Mouse (Mus musculus) liver, embryonic 12.5 days (tissue): ENCODE data around the gene Vmn2r75. TPM values are rescaled to one million over a fixed set of nuclear protein-coding genes. Genes with fewer than 3 reads are reported as not detected.
"Not testable (repeated sequence)": the region's sequence is repeated elsewhere in the genome, so short reads cannot be mapped to it uniquely, and the experiment has no call there.

ENCODE experiments used
- ATAC-seq: fragments of 200-750 bp; cut with Nextera tagmentation; 2 replicates; pipeline ENCODE4 v1.8.0; 2017; ENCODE audit warnings: moderate number of reproducible peaks, mild to moderate bottlenecking, moderate library complexity
- H3K27ac ChIP-seq: fragments of 300-500 bp; sonication (generic); 2 replicates; pipeline ENCODE4 v1.5.1; 2016; ENCODE audit warnings: mild to moderate bottlenecking
- H3K27me3 ChIP-seq: fragments of 300-500 bp; sonication (generic); replicated peaks from 2 replicates; pipeline ENCODE4 v1.6.1; 2016; ENCODE audit warnings: mild to moderate bottlenecking, moderate library complexity
- H3K36me3 ChIP-seq: fragments of 300-500 bp; sonication (generic); 2 replicates; pipeline ENCODE4 v1.6.1; 2016; ENCODE audit warnings: mild to moderate bottlenecking, moderate library complexity
- H3K4me1 ChIP-seq: fragments of 300-500 bp; sonication (generic); 2 replicates; pipeline ENCODE4 v1.6.1; 2016
- H3K4me2 ChIP-seq: fragments of 300-500 bp; sonication (generic); 2 replicates; pipeline ENCODE4 v1.6.1; 2016; ENCODE audit warnings: mild to moderate bottlenecking, moderate library complexity
- H3K4me3 ChIP-seq: fragments of 300-500 bp; sonication (generic); 2 replicates; pipeline ENCODE4 v1.5.1; 2016; ENCODE audit warnings: mild to moderate bottlenecking, moderate library complexity
- H3K9ac ChIP-seq: fragments of 300-500 bp; sonication (generic); 2 replicates; pipeline ENCODE4 v1.6.1; 2016; ENCODE audit warnings: mild to moderate bottlenecking, moderate library complexity
- H3K9me3 ChIP-seq: fragments of 300-500 bp; sonication (generic); replicated peaks from 2 replicates; pipeline ENCODE4 v1.6.1; 2016; ENCODE audit warnings: mild to moderate bottlenecking, moderate library complexity
- WGBS: fragments of 180-500 bp; shearing (Covaris S2); methylation state at CpG from one replicate; pipeline ENCODE4 v1.1.7; 2016; ENCODE audit not compliant: insufficient replicate concordance; 5-methylcytosine and 5-hydroxymethylcytosine counted together
- polyA plus RNA-seq: library from polyadenylated mRNA; unstranded; fragments of >200 nt; fragmentation: Nextera tagmentation; extraction: Ambion mirVana; gene quantifications from 2 replicates; pipeline ENCODE4 v1.2.1, GENCODE M21; 2016

Gene Vmn2r75
- not detected in 2 replicates for polyA plus RNA-seq

GRCm38 (mm10) chr7:86171678-86172077 is at the start of gene Vmn2r75:
Vmn2r75 (minus strand) TSS chr7:86171778.
- not testable (repeated sequence) for H3K9me3 ChIP-seq, H3K4me2 ChIP-seq, H3K4me1 ChIP-seq, H3K36me3 ChIP-seq, H3K27ac ChIP-seq, H3K4me3 ChIP-seq, ATAC-seq, H3K27me3 ChIP-seq, H3K9ac ChIP-seq
- WGBS = 47% methylated on average over 1 of the region's 1 CpGs

GRCm38 (mm10) chr7:86211345-86211744 is 39.8 kb upstream of the Vmn2r75 start:
- no peak overlapping the region for H3K27ac ChIP-seq
- no peak overlapping the region for H3K4me3 ChIP-seq
- H3K27me3 ChIP-seq = no peaks in the 10 kb centered on the region
- H3K4me2 ChIP-seq = no peak overlapping the region
- H3K9me3 ChIP-seq = no peaks in the 10 kb centered on the region
- no peak overlapping the region for H3K9ac ChIP-seq
- ATAC-seq = no peak
- no peaks in the 10 kb centered on the region for H3K36me3 ChIP-seq
- no peaks in the 10 kb centered on the region for H3K4me1 ChIP-seq

Other genes starting within 250 kb of the Vmn2r75 start
- gene Vmn2r74, start 210.1 kb downstream of the Vmn2r75 start, polyA plus RNA-seq = not detected in 2 replicates
- not detected in 2 replicates for gene Vmn2r76, start 74.5 kb upstream of the Vmn2r75 start, polyA plus RNA-seq
- gene Olfr310, start 105.4 kb upstream of the Vmn2r75 start, polyA plus RNA-seq = not detected in 2 replicates
- gene Olfr309, start 141.9 kb upstream of the Vmn2r75 start, polyA plus RNA-seq = not detected in 2 replicates
- not detected in 2 replicates for gene Olfr308, start 153.9 kb upstream of the Vmn2r75 start, polyA plus RNA-seq
- gene Olfr307, start 165.8 kb upstream of the Vmn2r75 start, polyA plus RNA-seq = not detected in 2 replicates
- gene Olfr305, start 195.2 kb upstream of the Vmn2r75 start, polyA plus RNA-seq = not detected in 2 replicates
- gene Olfr304, start 214.9 kb upstream of the Vmn2r75 start, polyA plus RNA-seq = not detected in 2 replicates
- gene Olfr303, start 226.0 kb upstream of the Vmn2r75 start, polyA plus RNA-seq = not detected in 2 replicates
- not detected in 2 replicates for gene Olfr301, start 232.1 kb upstream of the Vmn2r75 start, polyA plus RNA-seq